Mouse (Mus musculus): ENCODE results near the gene Dnaic1. TPM values are rescaled to one million over a fixed set of nuclear protein-coding genes. Genes with fewer than 3 reads are reported as not detected.

Dnaic1 gene
- polyA plus RNA-seq, 1 experiment from 2014 or later = 1.5 TPM

DNA sequence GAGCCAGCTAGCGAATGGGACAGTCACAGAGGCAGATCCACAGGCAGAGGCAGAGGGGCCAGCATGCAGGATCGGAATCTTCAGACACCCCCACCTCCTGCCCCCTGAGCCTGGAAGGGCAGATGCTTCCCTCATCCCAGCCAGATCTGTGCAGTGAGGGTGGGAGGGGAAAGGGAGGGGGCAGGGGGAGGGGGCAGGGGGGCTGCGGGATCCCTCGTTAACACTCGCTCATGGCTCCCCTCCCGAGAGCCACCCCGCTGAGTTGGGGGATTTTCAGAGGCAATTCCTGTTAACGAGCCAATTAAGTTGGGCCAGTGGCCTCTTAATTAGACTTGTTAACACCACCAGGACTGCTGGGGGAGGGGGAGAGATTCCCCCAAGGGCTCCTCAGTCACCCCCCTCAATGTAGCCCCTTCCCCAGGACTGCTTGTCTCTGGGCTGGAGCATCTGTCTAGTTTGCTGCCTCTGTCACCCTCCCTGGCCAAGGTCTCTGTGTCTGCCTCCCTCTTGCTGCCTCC lies 102.4 kb downstream of the Dnaic1 start:
- WGBS = 9% methylated on average over 8 of the region's 8 CpGs
- Histone ChIP-seq H3K27me3 (ENCODE audit: control insufficient read depth, insufficient read depth, low read length) (no peaks in the 10 kb centered on the region), H3K4me1 (ENCODE audit: control insufficient read depth, insufficient read depth, low read length) (peaks cover 11% of the 10 kb centered on the region), H3K4me2 (ENCODE audit: low read depth, low read length) (no peak overlapping the region), H3K36me3 (replicated peaks; ENCODE audit: control insufficient read depth, insufficient read depth, low read depth, low read length) (peaks cover 3% of the 10 kb centered on the region; the same call in 1 of the 2 replicates), H3K4me3 (ENCODE audit: low read depth, low read length) (no peak overlapping the region), H3K27ac (replicated peaks; ENCODE audit: low read depth, low read length) (0 out of 2 replicates have a peak overlapping the region, but pooled peaks have one; percentile 47), H3K9ac (replicated peaks; ENCODE audit: low read length) (peak overlapping the region; percentile 9; the same call in 1 of the 2 replicates), H3K9me3 (replicated peaks; ENCODE audit: control insufficient read depth, low read length) (no peaks in the 10 kb centered on the region)
- DNase-seq (ENCODE audit: low spot score) = no peak
- ATAC-seq (replicated peaks; ENCODE audit: insufficient number of reproducible peaks, low FRiP score, low TSS enrichment, low read depth) = peak; percentile 75

DNA sequence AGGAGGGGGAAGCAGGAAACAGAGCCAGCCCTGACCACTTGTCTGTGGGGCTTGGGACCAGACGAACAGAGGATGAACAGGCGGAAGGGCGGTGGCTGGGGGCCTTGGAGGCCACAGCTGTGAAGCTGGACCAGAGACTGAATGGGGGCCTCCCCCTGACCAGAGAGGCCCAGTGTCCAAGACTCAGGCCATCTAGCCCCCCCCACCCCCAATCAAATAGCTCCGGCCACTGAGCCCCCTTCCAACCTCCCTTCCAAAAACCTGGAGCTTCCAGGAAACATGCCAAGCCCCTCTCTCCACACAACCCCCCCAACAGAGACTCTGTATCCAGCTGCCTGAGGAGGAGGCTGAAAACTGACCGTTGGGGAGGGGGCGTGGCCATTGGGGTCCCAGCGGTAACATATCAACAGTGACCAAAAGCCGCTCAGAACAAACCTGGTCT lies 103.0 kb downstream of the Dnaic1 start:
- Histone ChIP-seq H3K4me2 (ENCODE audit: low read depth, low read length) (no peak overlapping the region), H3K36me3 (replicated peaks; ENCODE audit: control insufficient read depth, insufficient read depth, low read depth, low read length) (peaks cover 2% of the 10 kb centered on the region; the same call in 1 of the 2 replicates), H3K9ac (replicated peaks; ENCODE audit: low read length) (peak overlapping the region; percentile 9; the same call in 1 of the 2 replicates), H3K4me1 (ENCODE audit: control insufficient read depth, insufficient read depth, low read length) (peaks cover 15% of the 10 kb centered on the region), H3K27ac (replicated peaks; ENCODE audit: low read depth, low read length) (0 out of 2 replicates have a peak overlapping the region, but pooled peaks have one; percentile 47), H3K27me3 (ENCODE audit: control insufficient read depth, insufficient read depth, low read length) (no peaks in the 10 kb centered on the region), H3K9me3 (replicated peaks; ENCODE audit: control insufficient read depth, low read length) (no peaks in the 10 kb centered on the region), H3K4me3 (ENCODE audit: low read depth, low read length) (no peak overlapping the region)
- 26% methylated on average over 8 of the region's 8 CpGs for WGBS
- ATAC-seq (replicated peaks; ENCODE audit: insufficient number of reproducible peaks, low FRiP score, low TSS enrichment, low read depth) (no peak), DNase-seq (ENCODE audit: low spot score) (no peak)

DNA sequence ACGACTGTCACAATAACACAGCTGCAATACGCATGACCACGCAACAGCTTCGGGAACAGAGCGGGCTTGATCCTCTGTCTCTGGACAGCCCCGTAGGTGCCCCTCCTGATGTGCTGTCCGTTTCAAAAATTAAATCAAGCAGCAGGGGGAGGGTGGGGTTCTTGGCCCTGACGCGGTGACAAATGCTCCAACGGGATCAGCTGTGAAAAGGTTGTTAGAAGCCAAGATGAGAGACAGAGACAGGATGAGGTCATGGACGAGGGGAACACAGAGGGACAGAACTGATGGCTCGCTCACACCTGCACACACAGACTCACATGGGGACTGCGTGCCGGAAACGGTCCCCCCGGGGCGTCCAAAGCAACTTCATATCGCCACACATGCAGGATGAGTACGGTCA lies 103.6 kb downstream of the Dnaic1 start:
- Histone ChIP-seq H3K36me3 (replicated peaks; ENCODE audit: control insufficient read depth, insufficient read depth, low read depth, low read length) (no peaks in the 10 kb centered on the region), H3K9ac (replicated peaks; ENCODE audit: low read length) (no peak overlapping the region), H3K9me3 (replicated peaks; ENCODE audit: control insufficient read depth, low read length) (no peaks in the 10 kb centered on the region), H3K4me3 (ENCODE audit: low read depth, low read length) (no peak overlapping the region), H3K27ac (replicated peaks; ENCODE audit: low read depth, low read length) (no peak overlapping the region), H3K4me1 (ENCODE audit: control insufficient read depth, insufficient read depth, low read length) (peaks cover 15% of the 10 kb centered on the region), H3K4me2 (ENCODE audit: low read depth, low read length) (no peak overlapping the region), H3K27me3 (ENCODE audit: control insufficient read depth, insufficient read depth, low read length) (no peaks in the 10 kb centered on the region)
- no peak for DNase-seq (ENCODE audit: low spot score)
- WGBS = 61% methylated on average over 19 of the region's 19 CpGs
- ATAC-seq (replicated peaks; ENCODE audit: insufficient number of reproducible peaks, low FRiP score, low TSS enrichment, low read depth) = no peak

DNA sequence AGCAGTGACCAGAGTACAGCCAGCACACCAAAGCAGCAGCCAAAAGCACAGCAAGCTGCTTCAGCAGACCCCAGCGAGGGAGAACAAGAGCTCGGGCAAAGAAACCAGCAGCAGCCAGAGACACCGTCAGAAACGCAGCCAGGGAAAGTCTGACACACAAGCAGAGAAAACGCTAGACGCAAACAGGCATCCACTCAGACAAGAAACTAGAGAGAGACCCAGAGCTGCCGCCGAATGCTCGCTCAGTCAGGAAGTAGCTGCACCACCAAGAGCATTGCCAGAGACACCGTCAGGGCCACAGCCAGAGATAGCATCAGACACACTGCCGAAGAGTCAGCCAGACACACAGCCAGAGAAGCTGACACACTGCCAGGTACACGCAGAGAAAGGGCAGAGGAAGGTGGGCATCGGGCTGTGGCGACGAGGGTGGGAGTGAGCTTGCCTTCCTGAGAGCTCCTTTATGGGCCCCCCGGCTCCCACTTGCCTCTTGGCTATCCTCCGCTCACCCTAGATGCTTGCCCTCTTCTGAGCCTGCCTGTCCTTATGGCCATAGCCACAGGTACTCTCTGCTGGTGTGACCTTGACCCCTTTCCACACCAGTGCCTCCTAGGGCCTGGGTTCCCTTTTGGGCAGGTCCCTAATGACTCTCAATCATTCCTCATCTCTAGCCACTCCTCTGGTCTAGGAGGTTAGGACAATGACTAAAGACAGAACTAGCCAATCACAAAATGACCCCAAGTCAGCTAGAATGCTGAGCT lies 106.9 kb downstream of the Dnaic1 start:
- DNase-seq (ENCODE audit: low spot score) = no peak
- H3K9ac ChIP-seq (replicated peaks; ENCODE audit: low read length) = no peak overlapping the region
- H3K4me3 ChIP-seq (ENCODE audit: low read depth, low read length) = no peak overlapping the region
- peaks cover 18% of the 10 kb centered on the region for H3K4me1 ChIP-seq (ENCODE audit: control insufficient read depth, insufficient read depth, low read length)
- ATAC-seq (replicated peaks; ENCODE audit: insufficient number of reproducible peaks, low FRiP score, low TSS enrichment, low read depth) = no peak
- no peak overlapping the region for H3K4me2 ChIP-seq (ENCODE audit: low read depth, low read length)
- no peaks in the 10 kb centered on the region for H3K27me3 ChIP-seq (ENCODE audit: control insufficient read depth, insufficient read depth, low read length)
- H3K27ac ChIP-seq (replicated peaks; ENCODE audit: low read depth, low read length) = no peak overlapping the region
- H3K9me3 ChIP-seq (replicated peaks; ENCODE audit: control insufficient read depth, low read length) = no peaks in the 10 kb centered on the region
- WGBS = 63% methylated on average over 17 of the region's 17 CpGs
- no peaks in the 10 kb centered on the region; the same call in 1 of the 2 replicates for H3K36me3 ChIP-seq (replicated peaks; ENCODE audit: control insufficient read depth, insufficient read depth, low read depth, low read length)

DNA sequence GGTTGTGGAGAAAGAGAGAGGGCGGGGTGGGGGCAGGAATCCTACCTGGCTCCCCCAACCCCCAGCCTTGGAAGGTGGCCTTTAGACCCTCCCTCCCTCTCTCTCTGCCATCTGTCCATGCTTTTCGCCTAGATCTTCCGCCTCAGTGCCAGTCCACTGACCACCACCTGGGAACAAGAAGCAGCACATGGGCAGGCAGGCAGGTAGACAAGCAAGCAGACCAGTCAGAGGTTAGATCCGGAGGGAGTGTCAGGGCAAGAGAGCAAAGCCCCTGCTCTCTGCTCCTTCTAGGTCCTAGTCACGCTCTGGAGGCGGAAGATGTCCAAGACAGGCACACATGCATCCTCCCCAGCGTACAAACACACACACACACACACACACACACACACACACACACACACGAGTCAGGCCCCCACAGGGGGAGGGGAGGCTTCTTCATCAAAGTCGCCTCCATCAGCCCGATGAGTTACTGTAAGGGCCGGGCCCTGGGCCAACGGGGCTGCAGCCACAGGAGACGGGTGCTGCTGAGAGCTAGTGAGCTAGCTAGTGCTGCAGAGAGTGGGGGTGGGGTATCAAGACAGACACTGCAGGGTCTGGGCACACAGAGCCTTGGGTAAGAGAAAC lies 107.5 kb downstream of the Dnaic1 start:
- no peak overlapping the region for H3K4me2 ChIP-seq (ENCODE audit: low read depth, low read length)
- no peaks in the 10 kb centered on the region; the same call in 1 of the 2 replicates for H3K36me3 ChIP-seq (replicated peaks; ENCODE audit: control insufficient read depth, insufficient read depth, low read depth, low read length)
- DNase-seq (ENCODE audit: low spot score) (no peak), ATAC-seq (replicated peaks; ENCODE audit: insufficient number of reproducible peaks, low FRiP score, low TSS enrichment, low read depth) (no peak)
- 49% methylated on average over 13 of the region's 13 CpGs for WGBS
- no peaks in the 10 kb centered on the region for H3K27me3 ChIP-seq (ENCODE audit: control insufficient read depth, insufficient read depth, low read length)
- H3K9ac ChIP-seq (replicated peaks; ENCODE audit: low read length) = no peak overlapping the region
- H3K9me3 ChIP-seq (replicated peaks; ENCODE audit: control insufficient read depth, low read length) = no peaks in the 10 kb centered on the region
- no peak overlapping the region for H3K27ac ChIP-seq (replicated peaks; ENCODE audit: low read depth, low read length)
- H3K4me1 ChIP-seq (ENCODE audit: control insufficient read depth, insufficient read depth, low read length) = peaks cover 13% of the 10 kb centered on the region
- H3K4me3 ChIP-seq (ENCODE audit: low read depth, low read length) = no peak overlapping the region

DNA sequence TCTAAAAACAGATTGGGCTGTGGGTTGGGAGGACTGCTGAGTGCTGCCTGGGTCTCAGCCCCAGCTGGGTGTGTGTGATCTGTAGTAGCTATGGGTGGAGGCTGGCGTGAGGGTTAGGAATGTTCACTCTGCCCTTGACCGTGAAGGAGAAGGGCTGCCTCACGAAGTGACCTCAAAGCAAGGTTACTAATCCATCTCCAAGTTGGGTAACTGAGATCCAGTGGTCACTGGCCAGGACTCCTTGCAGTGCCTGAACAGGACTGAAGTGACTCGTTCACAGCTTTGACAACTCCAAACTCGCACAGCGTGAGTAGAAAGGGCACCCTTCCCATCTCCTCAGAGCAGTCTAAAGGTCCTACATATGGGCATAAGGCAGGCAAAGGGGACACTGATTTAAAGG lies 109.3 kb downstream of the Dnaic1 start:
- H3K9ac ChIP-seq (replicated peaks; ENCODE audit: low read length) = no peak overlapping the region
- no peaks in the 10 kb centered on the region for H3K27me3 ChIP-seq (ENCODE audit: control insufficient read depth, insufficient read depth, low read length)
- ATAC-seq (replicated peaks; ENCODE audit: insufficient number of reproducible peaks, low FRiP score, low TSS enrichment, low read depth) (no peak), DNase-seq (ENCODE audit: low spot score) (no peak)
- WGBS = 73% methylated on average over 6 of the region's 6 CpGs
- peaks cover 12% of the 10 kb centered on the region for H3K4me1 ChIP-seq (ENCODE audit: control insufficient read depth, insufficient read depth, low read length)
- H3K36me3 ChIP-seq (replicated peaks; ENCODE audit: control insufficient read depth, insufficient read depth, low read depth, low read length) = no peaks in the 10 kb centered on the region; the same call in 1 of the 2 replicates
- H3K9me3 ChIP-seq (replicated peaks; ENCODE audit: control insufficient read depth, low read length) = no peaks in the 10 kb centered on the region
- no peak overlapping the region for H3K4me2 ChIP-seq (ENCODE audit: low read depth, low read length)
- no peak overlapping the region for H3K4me3 ChIP-seq (ENCODE audit: low read depth, low read length)
- H3K27ac ChIP-seq (replicated peaks; ENCODE audit: low read depth, low read length) = no peak overlapping the region

DNA sequence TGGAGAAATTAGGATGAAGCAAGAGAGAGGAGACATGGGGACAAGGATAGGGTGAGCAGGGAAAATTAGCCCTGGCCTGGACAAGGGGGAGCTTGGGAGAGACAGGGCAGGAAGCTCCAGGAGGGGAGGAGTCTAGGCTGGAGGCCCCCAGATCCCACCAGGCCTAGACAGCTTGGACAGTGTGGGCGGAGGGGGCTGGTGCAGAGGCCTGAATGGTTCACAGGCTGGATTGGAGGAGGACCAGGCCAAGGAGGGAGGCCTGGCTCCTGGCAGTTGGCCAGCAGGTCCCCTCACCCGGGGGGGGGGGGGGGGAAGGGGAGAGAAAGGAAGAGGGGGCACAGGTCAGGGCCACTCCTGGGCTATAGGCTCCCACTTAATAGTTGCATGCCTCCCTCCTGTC lies 109.7 kb downstream of the Dnaic1 start:
- Histone ChIP-seq H3K4me1 (ENCODE audit: control insufficient read depth, insufficient read depth, low read length) (peaks cover 12% of the 10 kb centered on the region), H3K36me3 (replicated peaks; ENCODE audit: control insufficient read depth, insufficient read depth, low read depth, low read length) (no peaks in the 10 kb centered on the region; the same call in 1 of the 2 replicates), H3K4me2 (ENCODE audit: low read depth, low read length) (no peak overlapping the region), H3K27ac (replicated peaks; ENCODE audit: low read depth, low read length) (no peak overlapping the region), H3K9ac (replicated peaks; ENCODE audit: low read length) (no peak overlapping the region), H3K9me3 (replicated peaks; ENCODE audit: control insufficient read depth, low read length) (no peaks in the 10 kb centered on the region), H3K27me3 (ENCODE audit: control insufficient read depth, insufficient read depth, low read length) (no peaks in the 10 kb centered on the region), H3K4me3 (ENCODE audit: low read depth, low read length) (no peak overlapping the region)
- 44% methylated on average over 1 of the region's 2 CpGs for WGBS
- no peak for DNase-seq (ENCODE audit: low spot score)
- ATAC-seq (replicated peaks; ENCODE audit: insufficient number of reproducible peaks, low FRiP score, low TSS enrichment, low read depth) = no peak

DNA sequence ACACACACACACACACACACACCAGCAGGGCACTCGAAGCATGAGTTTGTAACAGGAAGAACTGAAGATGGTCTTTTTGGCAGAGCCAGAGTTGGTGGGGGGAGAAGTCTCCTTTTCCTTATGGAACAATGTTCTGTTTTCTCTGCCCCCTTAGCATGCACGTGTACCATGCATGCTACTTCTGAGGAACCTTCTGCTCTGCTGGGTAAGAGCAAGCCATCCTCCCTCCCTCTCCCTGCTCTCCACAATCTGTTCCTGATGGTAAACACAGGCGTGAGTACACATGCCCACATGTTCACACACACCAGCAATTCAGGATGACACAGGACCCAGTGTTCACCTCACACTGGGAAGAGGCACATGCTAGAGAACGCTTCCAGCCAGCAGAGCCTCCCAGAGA lies 111.6 kb downstream of the Dnaic1 start:
- peaks cover 12% of the 10 kb centered on the region for H3K4me1 ChIP-seq (ENCODE audit: control insufficient read depth, insufficient read depth, low read length)
- H3K9ac ChIP-seq (replicated peaks; ENCODE audit: low read length) = no peak overlapping the region
- H3K27ac ChIP-seq (replicated peaks; ENCODE audit: low read depth, low read length) = no peak overlapping the region
- WGBS = 61% methylated on average over 4 of the region's 4 CpGs
- ATAC-seq (replicated peaks; ENCODE audit: insufficient number of reproducible peaks, low FRiP score, low TSS enrichment, low read depth) (no peak), DNase-seq (ENCODE audit: low spot score) (no peak)
- no peaks in the 10 kb centered on the region for H3K9me3 ChIP-seq (replicated peaks; ENCODE audit: control insufficient read depth, low read length)
- no peaks in the 10 kb centered on the region for H3K27me3 ChIP-seq (ENCODE audit: control insufficient read depth, insufficient read depth, low read length)
- H3K36me3 ChIP-seq (replicated peaks; ENCODE audit: control insufficient read depth, insufficient read depth, low read depth, low read length) = no peaks in the 10 kb centered on the region; the same call in 1 of the 2 replicates
- H3K4me3 ChIP-seq (ENCODE audit: low read depth, low read length) = no peak overlapping the region
- H3K4me2 ChIP-seq (ENCODE audit: low read depth, low read length) = no peak overlapping the region
